Comparison of ENCODE assay signal across 8 mouse cellular contexts in the genomic region with DNA sequence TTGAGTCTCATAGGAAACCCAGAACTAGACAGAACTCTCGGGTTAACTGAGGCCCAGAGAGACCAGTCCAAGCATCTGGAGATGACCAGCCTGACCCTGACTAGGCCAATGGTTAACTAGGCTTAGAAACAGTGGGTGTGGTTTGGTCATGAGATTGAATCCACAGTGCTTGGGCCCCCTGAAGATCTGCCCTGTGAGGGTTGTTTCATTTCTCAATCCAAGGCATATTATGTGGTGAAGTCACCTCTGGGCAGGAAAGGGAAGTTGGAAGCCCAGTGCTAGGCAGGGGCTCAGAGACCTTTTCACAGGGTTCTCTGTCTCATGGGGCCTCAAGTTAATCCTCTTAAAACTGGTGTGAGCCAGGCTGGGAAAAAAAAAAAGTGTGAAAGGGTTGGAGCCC. TPM values are rescaled to one million over a fixed set of nuclear protein-coding genes. Genes with fewer than 3 reads are reported as not detected.
DNase-seq lines count a peak whose midpoint lies in the region; ATAC-seq and TF ChIP-seq lines count a peak whose summit lies in the region.

No protein-coding gene starts in this region.

- peaks cover 14% of the 10 kb centered on the region for H3K36me3 ChIP-seq in heart, embryonic 10.5 days
- H3K36me3 ChIP-seq in E14TG2a.4 (ENCODE audit: insufficient read depth, low read length) (peaks cover 54% of the 10 kb centered on the region), macrophage (ENCODE audit: inconsistent target) (peaks cover 38% of the 10 kb centered on the region)
- H3K36me3 ChIP-seq in hindbrain, embryonic 16.5 days (ENCODE audit: control insufficient read depth, insufficient read depth, low read length): peaks cover 3% of the 10 kb centered on the region; the same call in 1 of the 2 replicates

- TF ChIP-seq CTCF in E14TG2a.4 (conservative IDR thresholded peaks at IDR 0.05; ENCODE audit: low read length): no peak

- no peaks in the 10 kb centered on the region for H3K9me3 ChIP-seq in heart, embryonic 10.5 days
- H3K9me3 ChIP-seq in E14TG2a.4 (ENCODE audit: low read length): no peaks in the 10 kb centered on the region
- no peaks in the 10 kb centered on the region for H3K9me3 ChIP-seq in hindbrain, embryonic 16.5 days (ENCODE audit: control insufficient read depth, low read length)

- 51% methylated on average over 1 of the region's 1 CpGs for WGBS in heart, embryonic 10.5 days
- WGBS in hindbrain, embryonic 16.5 days: 86% methylated on average over 1 of the region's 1 CpGs
- WGBS in macrophage (ENCODE audit: missing documents): 8% methylated on average over 1 of the region's 1 CpGs

- peaks cover 20% of the 10 kb centered on the region for H3K27me3 ChIP-seq in heart, embryonic 10.5 days (ENCODE audit: insufficient read depth, poor library complexity, severe bottlenecking)
- no peaks in the 10 kb centered on the region for H3K27me3 ChIP-seq in E14TG2a.4 (ENCODE audit: insufficient read depth, low read length)
- H3K27me3 ChIP-seq in hindbrain, embryonic 16.5 days (replicated peaks; ENCODE audit: control insufficient read depth, insufficient read depth, low read length): peaks cover 10% of the 10 kb centered on the region

- H3K4me1 ChIP-seq in heart, embryonic 10.5 days: peaks cover 94% of the 10 kb centered on the region
- peaks cover 94% of the 10 kb centered on the region for H3K4me1 ChIP-seq in E14TG2a.4 (replicated peaks; ENCODE audit: low read depth, low read length)
- H3K4me1 ChIP-seq in hindbrain, embryonic 16.5 days (ENCODE audit: control insufficient read depth, insufficient read depth, low read depth, low read length): peaks cover 20% of the 10 kb centered on the region

- H3K79me2 ChIP-seq in macrophage (ENCODE audit: inconsistent target): peaks cover 86% of the 10 kb centered on the region

- H3K4me3 ChIP-seq in heart, embryonic 10.5 days: peak overlapping the region; percentile 92
- H3K4me3 ChIP-seq in E14TG2a.4 (replicated peaks; ENCODE audit: low read length) (peak overlapping the region; percentile 93), macrophage (ENCODE audit: inconsistent target) (peak overlapping the region; percentile 89)
- peak overlapping the region; percentile 87; the same call in 1 of the 2 replicates for H3K4me3 ChIP-seq in hindbrain, embryonic 16.5 days (ENCODE audit: low read length)

- H3K9ac ChIP-seq in hindbrain, embryonic 16.5 days (ENCODE audit: low read depth, low read length): peak overlapping the region; percentile 82

- no peak for DNase-seq in heart, embryonic 10.5 days (ENCODE audit: low spot score)
- no peak for DNase-seq in heart, adult 8-10 months (ENCODE audit: low spot score)
- DNase-seq in left cerebral cortex, postnatal 25 days (ENCODE audit: low spot score in 2 of 2): no peak
- DNase-seq in cerebellum, postnatal 10 days: no peak
- no peak for DNase-seq in retina, postnatal 1 day

- H3K4me2 ChIP-seq in hindbrain, embryonic 16.5 days (ENCODE audit: low read length): peak overlapping the region; percentile 94

- peak overlapping the region; percentile 91 for H3K27ac ChIP-seq in heart, embryonic 10.5 days
- no peak overlapping the region for H3K27ac ChIP-seq in hindbrain, embryonic 16.5 days (ENCODE audit: low read depth, low read length)
- H3K27ac ChIP-seq in macrophage: peak overlapping the region; percentile 100

- ATAC-seq in hindbrain, embryonic 16.5 days: no peak

- intact Hi-C loops in left cerebral cortex, postnatal 25 days (cut with DNase I): no loop called here

RNA-seq across cellular contexts. Expression of a gene that starts 1.6 kb away (rescaled TPM):
- 10.3 and 12.8 TPM in 2 replicates for polyA plus RNA-seq in heart, embryonic 10.5 days (2016; fragmentation: Nextera tagmentation; extraction: Ambion mirVana)
- 10 to 100 TPM in 1 of 4 experiments, 1 to 10 TPM in 3; 9.2 to 11.4 (median 9.8) TPM for total RNA-seq in heart, adult 8-10 months (2022)
- 17.5 and 19.0 TPM in 2 replicates for polyA plus RNA-seq in hindbrain, embryonic 16.5 days (2015; fragmentation: Nextera tagmentation; extraction: Ambion mirVana)
- 100 to 1,000 TPM in 19 of 26 experiments, 10 to 100 TPM in 7; 51.6 to 394 (median 199) TPM for total RNA-seq in macrophage (2018; cell fraction: chromatin; rRNA removed)
- 100 to 1,000 TPM; 134 to 406 (median 278) TPM for total RNA-seq in macrophage (2018; cell fraction: cytosol; rRNA removed)
- total RNA-seq in macrophage (2018; cell fraction: nucleus; rRNA removed): 100 to 1,000 TPM; 143 to 724 (median 423) TPM
- polyA plus RNA-seq in macrophage (2018): 129 to 266 TPM (median 167 TPM) in 3 replicates
- 10 to 100 TPM; 39.3 to 41.1 TPM for total RNA-seq in left cerebral cortex, postnatal 25 days (2021)

RNA-seq across cellular contexts. Expression of a gene that starts 6.8 kb away (rescaled TPM):
- 1.1 and 1.4 TPM in 2 replicates for polyA plus RNA-seq in heart, embryonic 10.5 days (2016; fragmentation: Nextera tagmentation; extraction: Ambion mirVana)
- under 1 TPM in 2 of 4 experiments, not detected in 2; 0.29 to 0.66 TPM for total RNA-seq in heart, adult 8-10 months (2022)
- 0.49 and 1.1 TPM in 2 replicates for polyA plus RNA-seq in hindbrain, embryonic 16.5 days (2015; fragmentation: Nextera tagmentation; extraction: Ambion mirVana)
- total RNA-seq in macrophage (2018; cell fraction: chromatin; rRNA removed): 1 to 10 TPM; 1.9 to 6.8 (median 4.2) TPM
- total RNA-seq in macrophage (2018; cell fraction: cytosol; rRNA removed): 1 to 10 TPM; 1.3 to 7.7 (median 3.5) TPM
- 10 to 100 TPM in 3 of 26 experiments, 1 to 10 TPM in 23; 1.6 to 12.0 (median 5.1) TPM for total RNA-seq in macrophage (2018; cell fraction: nucleus; rRNA removed)
- polyA plus RNA-seq in macrophage (2018): 1.5 to 9.8 TPM (median 2.5 TPM) in 3 replicates
- total RNA-seq in left cerebral cortex, postnatal 25 days (2021): 1 to 10 TPM in 1 of 2 experiments, under 1 TPM in 1; 0.78 to 2.2 TPM

RNA-seq across cellular contexts. Expression of a gene that starts 8.6 kb away (rescaled TPM):
- polyA plus RNA-seq in heart, embryonic 10.5 days (2016; fragmentation: Nextera tagmentation; extraction: Ambion mirVana): 100 and 109 TPM in 2 replicates
- 10 to 100 TPM; 52.4 to 61.2 (median 57.1) TPM for total RNA-seq in heart, adult 8-10 months (2022)
- 31.7 TPM in 2 replicates for polyA plus RNA-seq in hindbrain, embryonic 16.5 days (2015; fragmentation: Nextera tagmentation; extraction: Ambion mirVana)
- 100 to 1,000 TPM; 159 to 417 (median 247) TPM for total RNA-seq in macrophage (2018; cell fraction: chromatin; rRNA removed)
- total RNA-seq in macrophage (2018; cell fraction: cytosol; rRNA removed): 10 to 100 TPM; 33.6 to 65.0 (median 46.9) TPM
- 100 to 1,000 TPM; 137 to 418 (median 259) TPM for total RNA-seq in macrophage (2018; cell fraction: nucleus; rRNA removed)
- polyA plus RNA-seq in macrophage (2018): 33.1 to 54.6 TPM (median 42.5 TPM) in 3 replicates
- 10 to 100 TPM; 23.5 to 28.4 TPM for total RNA-seq in left cerebral cortex, postnatal 25 days (2021)

RNA-seq across cellular contexts. Expression of a gene that starts 15.8 kb away (rescaled TPM):
- not detected in 2 replicates for polyA plus RNA-seq in heart, embryonic 10.5 days (2016; fragmentation: Nextera tagmentation; extraction: Ambion mirVana)
- total RNA-seq in heart, adult 8-10 months (2022): 1 to 10 TPM; 4.1 to 6.6 (median 5.2) TPM
- polyA plus RNA-seq in hindbrain, embryonic 16.5 days (2015; fragmentation: Nextera tagmentation; extraction: Ambion mirVana): not detected in 2 replicates
- under 1 TPM in 2 of 26 experiments, not detected in 24; 0.16 to 0.71 TPM for total RNA-seq in macrophage (2018; cell fraction: chromatin; rRNA removed)
- under 1 TPM in 18 of 26 experiments, not detected in 8; 0.03 to 0.17 (median 0.08) TPM for total RNA-seq in macrophage (2018; cell fraction: cytosol; rRNA removed)
- 1 to 10 TPM in 1 of 26 experiments, under 1 TPM in 1, not detected in 24; 0.18 to 1.4 TPM for total RNA-seq in macrophage (2018; cell fraction: nucleus; rRNA removed)
- polyA plus RNA-seq in macrophage (2018): 0.07 TPM in 1 of 3 replicates, not detected in the others
- total RNA-seq in left cerebral cortex, postnatal 25 days (2021): under 1 TPM; 0.92 to 0.96 TPM

RNA-seq across cellular contexts. Expression of a gene that starts 19.5 kb away (rescaled TPM):
- polyA plus RNA-seq in heart, embryonic 10.5 days (2016; fragmentation: Nextera tagmentation; extraction: Ambion mirVana): 105 and 117 TPM in 2 replicates
- total RNA-seq in heart, adult 8-10 months (2022): 10 to 100 TPM; 25.9 to 39.0 (median 32.2) TPM
- polyA plus RNA-seq in hindbrain, embryonic 16.5 days (2015; fragmentation: Nextera tagmentation; extraction: Ambion mirVana): 149 and 156 TPM in 2 replicates
- total RNA-seq in macrophage (2018; cell fraction: chromatin; rRNA removed): 10 to 100 TPM; 37.1 to 93.5 (median 67.0) TPM
- 10 to 100 TPM; 14.6 to 29.0 (median 20.0) TPM for total RNA-seq in macrophage (2018; cell fraction: cytosol; rRNA removed)
- 10 to 100 TPM; 20.2 to 46.0 (median 34.3) TPM for total RNA-seq in macrophage (2018; cell fraction: nucleus; rRNA removed)
- 12.9 to 17.0 TPM (median 15.3 TPM) in 3 replicates for polyA plus RNA-seq in macrophage (2018)
- total RNA-seq in left cerebral cortex, postnatal 25 days (2021): 10 to 100 TPM; 63.5 to 70.2 TPM
